Mouse (Mus musculus) stomach, embryonic 16.5 days (tissue): ENCODE results near the gene Mxi1. TPM values are rescaled to one million over a fixed set of nuclear protein-coding genes. Genes with fewer than 3 reads are reported as not detected.

Source experiments
- ATAC-seq: fragments of 200-750 bp; cut with Nextera tagmentation; 2 replicates; pipeline ENCODE4 v1.8.0; 2017; ENCODE audit warnings: moderate number of reproducible peaks, moderate TSS enrichment; ENCODE audit not compliant: insufficient read depth, low FRiP score
- H3K27ac ChIP-seq: fragments of 300-500 bp; sonication (generic); 2 replicates; pipeline ENCODE4 v1.5.1; 2014; ENCODE audit warnings: low read length
- H3K27me3 ChIP-seq: fragments of 300-500 bp; sonication (generic); 2 replicates; pipeline ENCODE4 v1.6.1; 2014; ENCODE audit warnings: low read length, control low read depth, mixed read lengths; ENCODE audit not compliant: control insufficient read depth, insufficient read depth
- H3K36me3 ChIP-seq: fragments of 300-500 bp; sonication (generic); 2 replicates; pipeline ENCODE4 v1.6.1; 2014; ENCODE audit warnings: low read length; ENCODE audit not compliant: control insufficient read depth, insufficient read depth
- H3K4me1 ChIP-seq: fragments of 300-500 bp; sonication (generic); 2 replicates; pipeline ENCODE4 v1.6.1; 2014; ENCODE audit warnings: low read length, control low read depth, mixed read lengths; ENCODE audit not compliant: control insufficient read depth, insufficient read depth
- H3K4me2 ChIP-seq: fragments of 300-500 bp; sonication (generic); 2 replicates; pipeline ENCODE4 v1.6.1; 2014; ENCODE audit warnings: low read depth, low read length, mixed read lengths
- H3K4me3 ChIP-seq: fragments of 300-500 bp; sonication (generic); replicated peaks from 2 replicates; pipeline ENCODE4 v1.5.1; 2014; ENCODE audit warnings: mild to moderate bottlenecking, low read length
- H3K9ac ChIP-seq: fragments of 300-500 bp; sonication (generic); 2 replicates; pipeline ENCODE4 v1.6.1; 2014; ENCODE audit warnings: low read length
- H3K9me3 ChIP-seq: fragments of 300-500 bp; sonication (generic); replicated peaks from 2 replicates; pipeline ENCODE4 v1.6.1; 2016; ENCODE audit warnings: low read length, control low read depth; ENCODE audit not compliant: control insufficient read depth
- WGBS: fragments of 180-500 bp; shearing (Covaris S2); extraction: QIAGEN DNeasy Blood & Tissue Kit; methylation state at CpG from one replicate; pipeline ENCODE4 v1.1.7; 2014; 5-methylcytosine and 5-hydroxymethylcytosine counted together
- polyA plus RNA-seq: library from polyadenylated mRNA; unstranded; fragments of >200 nt; fragmentation: Nextera tagmentation; extraction: Ambion mirVana; gene quantifications from 2 replicates; pipeline ENCODE4 v1.2.1, GENCODE M21; 2015

The Mxi1 gene
- polyA plus RNA-seq, 1 experiment from 2014 or later, result 15.8 TPM

GRCm38 (mm10) chr19:53299156-53299828 lies 11.0 kb upstream of the Mxi1 start:
- Histone ChIP-seq H3K27ac (no peak overlapping the region), H3K36me3 (no peaks in the 10 kb centered on the region), H3K9me3 (no peaks in the 10 kb centered on the region), H3K27me3 (no peaks in the 10 kb centered on the region), H3K4me1 (no peaks in the 10 kb centered on the region), H3K4me2 (no peak overlapping the region), H3K9ac (no peak overlapping the region), H3K4me3 (no peak overlapping the region)
- WGBS, result 48% methylated on average over 17 of the region's 17 CpGs
- ATAC-seq, result no peak

GRCm38 (mm10) chr19:53299829-53300181 lies 10.5 kb upstream of the Mxi1 start:
- no peaks in the 10 kb centered on the region for H3K36me3 ChIP-seq
- H3K4me2 ChIP-seq, result no peak overlapping the region
- H3K4me3 ChIP-seq, result no peak overlapping the region
- H3K27me3 ChIP-seq, result no peaks in the 10 kb centered on the region
- H3K4me1 ChIP-seq, result no peaks in the 10 kb centered on the region
- no peaks in the 10 kb centered on the region for H3K9me3 ChIP-seq
- H3K27ac ChIP-seq, result no peak overlapping the region
- ATAC-seq, result no peak
- 72% methylated on average over 4 of the region's 4 CpGs for WGBS
- H3K9ac ChIP-seq, result no peak overlapping the region

- H3K27me3 ChIP-seq, result no peaks in the 10 kb centered on the region
- no peak overlapping the region for H3K4me2 ChIP-seq
- no peaks in the 10 kb centered on the region for H3K36me3 ChIP-seq
- 83% methylated on average over 7 of the region's 7 CpGs for WGBS
- H3K4me1 ChIP-seq, result no peaks in the 10 kb centered on the region
- no peaks in the 10 kb centered on the region for H3K9me3 ChIP-seq
- no peak overlapping the region for H3K27ac ChIP-seq
- H3K9ac ChIP-seq, result no peak overlapping the region
- H3K4me3 ChIP-seq, result no peak overlapping the region
- no peak for ATAC-seq
These were observed 6.9 kb upstream of the Mxi1 start for GRCm38 (mm10) chr19:53303382-53303781.

GRCm38 (mm10) chr19:53305621-53306020 lies 4.7 kb upstream of the Mxi1 start:
- no peaks in the 10 kb centered on the region for H3K36me3 ChIP-seq
- no peaks in the 10 kb centered on the region for H3K9me3 ChIP-seq
- WGBS, result 82% methylated on average over 8 of the region's 8 CpGs
- H3K4me2 ChIP-seq, result no peak overlapping the region
- H3K4me1 ChIP-seq, result no peaks in the 10 kb centered on the region
- no peak overlapping the region for H3K27ac ChIP-seq
- no peak for ATAC-seq
- no peak overlapping the region for H3K9ac ChIP-seq
- H3K27me3 ChIP-seq, result no peaks in the 10 kb centered on the region
- H3K4me3 ChIP-seq, result no peak overlapping the region

GRCm38 (mm10) chr19:53306706-53307105 lies 3.6 kb upstream of the Mxi1 start:
- Histone ChIP-seq H3K4me1 (no peaks in the 10 kb centered on the region), H3K9me3 (no peaks in the 10 kb centered on the region), H3K36me3 (no peaks in the 10 kb centered on the region), H3K9ac (no peak overlapping the region), H3K27me3 (no peaks in the 10 kb centered on the region), H3K4me2 (no peak overlapping the region), H3K4me3 (no peak overlapping the region), H3K27ac (no peak overlapping the region)
- 48% methylated on average over 11 of the region's 11 CpGs for WGBS
- ATAC-seq, result no peak

GRCm38 (mm10) chr19:53307219-53307618 lies 3.1 kb upstream of the Mxi1 start:
- H3K27ac ChIP-seq, result no peak overlapping the region
- H3K4me2 ChIP-seq, result no peak overlapping the region
- H3K36me3 ChIP-seq, result no peaks in the 10 kb centered on the region
- WGBS, result 45% methylated on average over 6 of the region's 6 CpGs
- H3K9ac ChIP-seq, result no peak overlapping the region
- H3K4me1 ChIP-seq, result no peaks in the 10 kb centered on the region
- no peaks in the 10 kb centered on the region for H3K27me3 ChIP-seq
- no peak overlapping the region for H3K4me3 ChIP-seq
- H3K9me3 ChIP-seq, result no peaks in the 10 kb centered on the region
- ATAC-seq, result no peak

GRCm38 (mm10) chr19:53309631-53310030 lies 687 bp upstream of the Mxi1 start:
- Histone ChIP-seq H3K27me3 (no peaks in the 10 kb centered on the region), H3K4me2 (peak overlapping the region; percentile 92; the same call in 1 of the 2 replicates)
- WGBS, result 40% methylated on average over 4 of the region's 4 CpGs

GRCm38 (mm10) chr19:53310771-53311523 lies 629 bp downstream of the Mxi1 start:
- no peak for ATAC-seq
- Histone ChIP-seq H3K4me2 (peak overlapping the region; percentile 92), H3K27me3 (no peaks in the 10 kb centered on the region), H3K4me3 (peak overlapping the region; percentile 86), H3K9me3 (no peaks in the 10 kb centered on the region), H3K27ac (peak overlapping the region; percentile 97), H3K9ac (peak overlapping the region; percentile 90), H3K4me1 (peaks cover 13% of the 10 kb centered on the region), H3K36me3 (no peaks in the 10 kb centered on the region)
- under 1% methylated on average over 46 of the region's 48 CpGs for WGBS

More at GRCm38 (mm10) chr19:53309631-53310030, 687 bp upstream of the Mxi1 start:
- H3K27ac ChIP-seq, result no peak overlapping the region
- H3K36me3 ChIP-seq, result no peaks in the 10 kb centered on the region
- H3K4me3 ChIP-seq, result no peak overlapping the region
- H3K4me1 ChIP-seq, result peaks cover 3% of the 10 kb centered on the region
- H3K9me3 ChIP-seq, result no peaks in the 10 kb centered on the region
- ATAC-seq, result no peak
- H3K9ac ChIP-seq, result no peak overlapping the region

- no peaks in the 10 kb centered on the region for H3K36me3 ChIP-seq
- peak overlapping the region; percentile 90 for H3K9ac ChIP-seq
- peak overlapping the region; percentile 97 for H3K27ac ChIP-seq
- WGBS, result under 1% methylated on average over 37 of the region's 37 CpGs
- H3K9me3 ChIP-seq, result no peaks in the 10 kb centered on the region
- H3K27me3 ChIP-seq, result no peaks in the 10 kb centered on the region
- H3K4me2 ChIP-seq, result peak overlapping the region; percentile 92
- ATAC-seq, result no peak
- peak overlapping the region; percentile 86 for H3K4me3 ChIP-seq
- peaks cover 13% of the 10 kb centered on the region for H3K4me1 ChIP-seq
These were observed 1.4 kb downstream of the Mxi1 start for GRCm38 (mm10) chr19:53311524-53312335.
